Mouse (Mus musculus) heart, adult 2 months (tissue): ENCODE measurements around the gene Sycn. TPM values are rescaled to one million over a fixed set of nuclear protein-coding genes. Genes with fewer than 3 reads are reported as not detected.

Experiments
- DNase-seq, 2 experiments: peaks; one replicate each; pipeline ENCODE4 v3.0.0; 2021
- H3K27ac ChIP-seq: fragments of 200-600 bp; 2 replicates; pipeline ENCODE4 v1.8.1; 2022
- H3K27me3 ChIP-seq: fragments of 200-500 bp; 2 replicates; pipeline ENCODE4 v1.6.1; 2012; ENCODE audit warnings: mild to moderate bottlenecking, low read length, inconsistent platforms, mixed read lengths; ENCODE audit not compliant: control insufficient read depth, insufficient read depth
- H3K36me3 ChIP-seq: fragments of 200-500 bp; 2 replicates; pipeline ENCODE4 v1.6.1; 2012; ENCODE audit warnings: low read length, inconsistent platforms; ENCODE audit not compliant: control insufficient read depth, insufficient read depth
- H3K4me1 ChIP-seq: fragments of 200-500 bp; 2 replicates; pipeline ENCODE4 v1.6.1; 2011; ENCODE audit warnings: low read length; ENCODE audit not compliant: control insufficient read depth, insufficient read depth
- H3K4me3 ChIP-seq: fragments of 200-600 bp; 2 replicates; pipeline ENCODE4 v1.8.1; 2022
- H3K79me2 ChIP-seq: fragments of 200-500 bp; replicated peaks from 2 replicates; pipeline ENCODE4 v1.6.1; 2012; ENCODE audit warnings: mild to moderate bottlenecking, inconsistent platforms, low read length, moderate library complexity, mixed read lengths; ENCODE audit not compliant: control insufficient read depth, insufficient read depth
- H3K9ac ChIP-seq: fragments of 200-500 bp; 2 replicates; pipeline ENCODE4 v1.6.1; 2012; ENCODE audit warnings: low read depth, mild to moderate bottlenecking, control low read depth, inconsistent platforms, low read length, mixed read lengths
- CTCF ChIP-seq: fragments of 200-600 bp; IDR thresholded peaks from 2 replicates; pipeline ENCODE4 v1.8.1; 2022; ENCODE audit warnings: antibody characterized with exemption, mild to moderate bottlenecking, moderate library complexity
- EP300 ChIP-seq: fragments of 200-500 bp; IDR thresholded peaks from 2 replicates; pipeline ENCODE4 v1.6.1; 2011; ENCODE audit warnings: low read depth, low read length, control low read depth; ENCODE audit not compliant: insufficient read depth
- POLR2A ChIP-seq: fragments of 200-500 bp; IDR thresholded peaks from 2 replicates; pipeline ENCODE4 v1.6.1; 2011; ENCODE audit warnings: mild to moderate bottlenecking, low read depth, low read length, control low read depth; ENCODE audit not compliant: insufficient read depth
- WGBS: fragments of 180-500 bp; shearing (Covaris S2); methylation state at CpG from one replicate; pipeline ENCODE4 v1.1.7; 2018; 5-methylcytosine and 5-hydroxymethylcytosine counted together
- intact Hi-C: fragments of 180-260 bp; cut with DNase I; formaldehyde crosslinking; loops from one replicate; pipeline ENCODE4 v1.15.1; 2025
- polyA plus RNA-seq: library from polyadenylated mRNA; depleted of rRNA; stranded (reverse); fragments of >200 nt; gene quantifications from 2 replicates; pipeline ENCODE4 v1.2.3, GENCODE M21; 2012
- total RNA-seq, 2 experiments: library from RNA; stranded (reverse); gene quantifications; 2 replicates each; pipeline ENCODE4 v1.2.3; 2021

Gene Sycn
- total and polyA plus RNA-seq, 3 experiments, result not detected

DNA sequence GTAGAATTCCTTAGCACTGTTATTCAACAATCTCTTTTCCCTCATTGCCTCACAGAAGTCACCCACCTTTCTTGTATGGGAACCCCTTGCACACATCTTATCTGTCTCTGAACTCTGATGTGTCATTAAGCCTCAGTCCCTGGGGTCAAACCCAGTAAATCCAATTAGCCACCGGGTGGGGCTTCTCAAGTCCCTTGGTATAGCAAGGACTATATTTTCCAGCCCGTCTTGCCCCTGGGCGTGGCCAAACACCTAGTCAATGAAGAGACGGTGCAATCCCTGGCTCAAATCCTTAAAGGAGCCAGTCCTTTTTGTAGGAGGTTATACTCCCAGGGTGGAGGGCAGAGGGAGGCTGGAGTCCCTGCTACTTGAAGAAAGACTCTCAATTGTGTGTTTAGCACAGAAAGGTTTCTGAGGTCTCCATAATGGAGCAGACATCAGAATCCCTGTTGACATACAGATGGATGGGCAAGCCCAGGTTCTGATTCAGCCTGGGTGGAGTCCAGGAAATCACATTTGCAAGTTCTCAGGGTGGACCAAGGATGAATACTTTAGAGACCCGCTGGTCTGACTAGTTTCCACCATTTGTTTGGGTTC is 15.4 kb downstream of the Sycn start:
- DNase-seq, result no peak
- Histone ChIP-seq H3K4me1 (no peaks in the 10 kb centered on the region; the same call in 1 of the 2 replicates), H3K4me3 (no peak overlapping the region), H3K27me3 (no peaks in the 10 kb centered on the region), H3K79me2 (no peaks in the 10 kb centered on the region), H3K27ac (no peak overlapping the region), H3K36me3 (no peaks in the 10 kb centered on the region), H3K9ac (no peak overlapping the region)
- 17% methylated on average over 5 of the region's 5 CpGs for WGBS
- no peak for TF ChIP-seq EP300
- no peak for TF ChIP-seq POLR2A
- TF ChIP-seq CTCF, result no peak
- intact Hi-C loops, result no loop called here

DNA sequence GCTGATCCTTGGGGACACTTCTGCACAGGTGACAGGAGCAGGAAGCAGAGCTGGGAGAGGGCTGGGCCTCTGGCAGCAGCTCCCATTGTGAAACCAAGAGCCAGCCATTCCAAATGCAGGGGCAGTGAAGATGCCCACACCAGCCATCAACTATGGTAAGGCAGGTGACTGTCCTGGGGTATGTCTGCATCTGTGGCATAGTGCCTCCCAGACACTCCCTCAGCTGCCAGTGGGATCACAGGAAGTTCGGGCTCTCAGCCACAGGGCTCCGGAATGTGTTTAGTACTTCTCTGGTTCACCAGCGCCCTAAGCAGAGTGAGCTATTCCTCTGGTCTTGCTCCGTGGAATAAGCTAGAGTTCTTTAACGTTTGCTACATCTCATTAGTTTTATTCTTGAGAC is 16.4 kb downstream of the Sycn start:
- WGBS, result 65% methylated on average over 5 of the region's 5 CpGs
- H3K79me2 ChIP-seq, result no peaks in the 10 kb centered on the region
- no peak overlapping the region for H3K27ac ChIP-seq

DNA sequence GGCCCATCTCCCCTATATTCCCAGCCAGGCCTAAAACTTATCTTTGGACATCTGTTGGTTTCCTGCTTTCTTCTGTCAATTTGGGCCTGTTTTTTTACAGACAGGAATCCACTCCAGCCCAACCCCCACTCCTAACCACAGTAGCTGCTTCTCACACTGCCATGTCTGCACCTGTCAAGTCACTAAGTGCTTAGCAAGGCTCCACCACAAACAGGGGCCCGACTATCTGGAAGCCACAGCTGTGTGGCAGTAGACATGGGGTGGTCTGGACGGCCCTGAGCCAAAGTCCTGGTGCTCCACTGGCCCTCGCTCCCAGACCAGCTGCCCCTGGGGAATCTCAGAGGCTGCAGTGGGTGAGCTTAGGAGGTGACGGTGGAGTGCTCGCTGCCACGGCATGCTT is 17.0 kb downstream of the Sycn start:
- intact Hi-C loops, result no loop called here
- H3K4me3 ChIP-seq, result no peak overlapping the region
- DNase-seq, result no peak
- no peak overlapping the region for H3K9ac ChIP-seq
- no peaks in the 10 kb centered on the region for H3K79me2 ChIP-seq
- no peaks in the 10 kb centered on the region for H3K36me3 ChIP-seq
- no peak overlapping the region for H3K27ac ChIP-seq
- WGBS, result 68% methylated on average over 6 of the region's 6 CpGs
- no peaks in the 10 kb centered on the region for H3K27me3 ChIP-seq
- H3K4me1 ChIP-seq, result no peaks in the 10 kb centered on the region; the same call in 1 of the 2 replicates
- no peak for TF ChIP-seq CTCF
- no peak for TF ChIP-seq POLR2A
- TF ChIP-seq EP300, result no peak

More for the DNA sequence above, 16.4 kb downstream of the Sycn start:
- Histone ChIP-seq H3K9ac (no peak overlapping the region), H3K4me1 (no peaks in the 10 kb centered on the region; the same call in 1 of the 2 replicates), H3K27me3 (no peaks in the 10 kb centered on the region), H3K36me3 (no peaks in the 10 kb centered on the region), H3K4me3 (no peak overlapping the region)
- no peak for TF ChIP-seq EP300
- TF ChIP-seq CTCF, result no peak
- no peak for TF ChIP-seq POLR2A
- DNase-seq, result no peak
- intact Hi-C loops, result no loop called here

DNA sequence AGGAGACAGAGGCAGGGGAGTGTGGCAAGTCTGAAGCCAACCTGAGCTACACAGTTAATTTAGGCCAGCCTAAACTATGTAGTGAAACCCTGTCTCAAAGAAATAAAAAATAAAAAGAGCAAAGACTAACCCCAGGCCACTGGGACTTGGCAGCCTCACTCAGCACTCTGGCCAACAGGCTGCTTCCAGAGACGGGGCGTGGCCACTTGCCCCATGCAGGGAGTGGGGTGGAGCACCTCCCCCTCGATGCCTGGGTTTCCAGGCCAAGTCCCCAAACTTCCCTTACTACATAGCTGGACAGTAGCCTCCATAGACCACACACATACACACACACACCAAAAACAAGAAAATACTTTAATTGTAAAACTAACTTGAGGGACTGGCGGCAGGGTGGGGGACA is 17.8 kb downstream of the Sycn start:
- intact Hi-C loops, result no loop called here
- peak; percentile 68 to 76 for DNase-seq
- WGBS, result 39% methylated on average over 4 of the region's 4 CpGs
- Histone ChIP-seq H3K27me3 (no peaks in the 10 kb centered on the region), H3K4me3 (no peak overlapping the region), H3K36me3 (no peaks in the 10 kb centered on the region), H3K4me1 (no peaks in the 10 kb centered on the region; the same call in 1 of the 2 replicates), H3K27ac (no peak overlapping the region), H3K9ac (no peak overlapping the region), H3K79me2 (no peaks in the 10 kb centered on the region)
- TF ChIP-seq CTCF, result no peak
- no peak for TF ChIP-seq EP300
- TF ChIP-seq POLR2A, result no peak

DNA sequence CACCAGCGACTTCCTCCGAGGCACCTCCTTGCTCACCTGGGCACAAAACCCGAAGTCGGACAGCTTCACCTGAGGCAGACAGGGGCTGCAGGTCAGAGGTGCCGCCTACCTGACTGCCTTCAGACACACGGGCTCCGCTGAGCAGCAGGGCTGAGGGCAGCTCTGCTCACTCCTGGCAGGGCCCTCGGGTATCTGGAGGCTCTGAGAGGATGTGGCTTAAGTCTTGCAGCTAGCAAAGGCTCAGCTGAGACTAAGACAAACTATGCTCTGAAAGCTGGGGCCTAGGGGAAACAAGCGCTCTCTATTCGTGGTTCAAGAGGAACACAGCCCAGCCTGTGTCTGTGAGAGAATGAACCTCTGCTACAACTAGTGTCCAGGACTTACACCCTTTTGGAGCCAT is 20.2 kb downstream of the Sycn start:
- Histone ChIP-seq H3K27me3 (no peaks in the 10 kb centered on the region), H3K9ac (no peak overlapping the region), H3K4me3 (no peak overlapping the region), H3K4me1 (no peaks in the 10 kb centered on the region; the same call in 1 of the 2 replicates), H3K36me3 (no peaks in the 10 kb centered on the region), H3K79me2 (no peaks in the 10 kb centered on the region), H3K27ac (no peak overlapping the region)
- 94% methylated on average over 10 of the region's 10 CpGs for WGBS
- DNase-seq, result no peak
- TF ChIP-seq CTCF (no peak), POLR2A (no peak), EP300 (no peak)
- intact Hi-C loops, result no loop called here

DNA sequence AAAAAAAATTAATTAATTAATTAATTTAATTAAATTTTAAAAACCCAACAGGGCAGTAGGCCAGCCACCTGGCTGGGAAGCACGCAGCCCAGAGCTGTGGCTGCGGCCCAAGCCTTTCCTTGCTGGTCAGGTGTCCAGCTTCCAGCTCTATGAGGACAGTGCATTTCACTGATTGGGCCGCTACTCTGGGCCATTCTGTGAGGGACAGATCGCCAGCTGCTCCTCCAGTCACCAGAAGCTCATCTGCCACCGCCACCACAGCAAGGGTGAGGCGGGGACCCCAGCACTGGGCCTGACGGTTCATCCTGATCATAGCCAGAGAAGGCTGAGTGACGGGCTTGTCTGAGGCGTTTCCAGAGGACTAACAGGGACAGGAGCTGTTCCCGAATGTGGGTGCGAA is 21.3 kb downstream of the Sycn start:
- no peaks in the 10 kb centered on the region for H3K79me2 ChIP-seq
- no peaks in the 10 kb centered on the region; the same call in 1 of the 2 replicates for H3K4me1 ChIP-seq
- H3K27me3 ChIP-seq, result no peaks in the 10 kb centered on the region
- no peak for TF ChIP-seq POLR2A
- TF ChIP-seq CTCF, result no peak
- no peak for TF ChIP-seq EP300
- DNase-seq, result no peak
- WGBS, result 93% methylated on average over 11 of the region's 11 CpGs
- H3K4me3 ChIP-seq, result no peak overlapping the region
- intact Hi-C loops, result no loop called here
- H3K9ac ChIP-seq, result no peak overlapping the region
- H3K27ac ChIP-seq, result no peak overlapping the region
- H3K36me3 ChIP-seq, result no peaks in the 10 kb centered on the region
